Mouse (Mus musculus) adrenal gland, postnatal 36 days (tissue): ENCODE results near the gene Tom1l2. TPM values are rescaled to one million over a fixed set of nuclear protein-coding genes. Genes with fewer than 3 reads are reported as not detected.

Source experiments
- DNase-seq, 2 experiments: peaks; one replicate each; pipeline ENCODE4 v3.0.0; 2021; ENCODE audit warnings: mixed read lengths in 1 of 2
- total RNA-seq, 2 experiments: library from RNA; stranded (reverse); gene quantifications; 2 replicates each; pipeline ENCODE4 v1.2.3; 2021

Gene Tom1l2
- total RNA-seq, 2 experiments from 2014 or later: 69.7 to 87.6 TPM

DNA sequence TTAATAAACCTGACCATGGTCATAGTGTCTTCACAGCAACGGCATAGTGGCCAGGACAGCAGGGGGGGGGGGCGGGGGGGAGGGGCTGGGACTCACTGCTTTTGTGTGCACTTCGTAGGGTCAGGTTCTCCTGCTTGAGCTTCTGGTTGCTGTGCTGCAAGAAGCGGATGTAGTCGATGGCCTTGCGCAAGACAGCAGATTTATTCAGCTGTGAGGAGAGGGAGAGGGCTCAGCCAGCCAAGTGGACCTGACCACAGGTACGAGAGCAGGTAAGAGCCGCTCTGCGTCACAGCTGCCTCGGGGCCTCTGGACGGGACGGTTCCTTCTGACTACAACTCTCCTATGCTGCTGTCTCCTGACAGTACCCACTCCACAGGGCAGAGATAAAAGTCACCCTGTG is 147.7 kb downstream of the Tom1l2 start:
- no peak for DNase-seq

- no peak for DNase-seq
Observed at GRCm38 (mm10) chr11:60202710-60203638, 149.7 kb downstream of the Tom1l2 start.

DNA sequence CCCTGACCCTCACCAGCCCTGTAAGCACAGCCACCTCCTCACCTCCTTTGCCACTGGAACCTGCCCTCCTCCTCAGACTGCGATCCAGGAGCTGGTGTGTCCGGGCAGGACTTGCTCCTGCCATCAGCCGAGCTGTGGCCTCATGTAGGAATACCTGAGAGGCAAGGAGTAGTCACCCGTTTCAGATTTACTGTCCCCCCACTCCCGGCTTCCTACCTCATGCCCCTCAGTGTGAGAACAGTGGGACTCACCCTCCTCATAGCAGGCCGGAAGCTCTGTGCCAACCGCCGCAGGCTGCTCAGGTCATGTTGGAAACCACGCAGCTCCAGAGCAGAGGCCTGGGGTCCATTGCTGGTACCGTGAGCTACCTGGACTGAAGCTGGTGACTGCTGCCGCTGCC is 152.3 kb downstream of the Tom1l2 start:
- DNase-seq: no peak

DNA sequence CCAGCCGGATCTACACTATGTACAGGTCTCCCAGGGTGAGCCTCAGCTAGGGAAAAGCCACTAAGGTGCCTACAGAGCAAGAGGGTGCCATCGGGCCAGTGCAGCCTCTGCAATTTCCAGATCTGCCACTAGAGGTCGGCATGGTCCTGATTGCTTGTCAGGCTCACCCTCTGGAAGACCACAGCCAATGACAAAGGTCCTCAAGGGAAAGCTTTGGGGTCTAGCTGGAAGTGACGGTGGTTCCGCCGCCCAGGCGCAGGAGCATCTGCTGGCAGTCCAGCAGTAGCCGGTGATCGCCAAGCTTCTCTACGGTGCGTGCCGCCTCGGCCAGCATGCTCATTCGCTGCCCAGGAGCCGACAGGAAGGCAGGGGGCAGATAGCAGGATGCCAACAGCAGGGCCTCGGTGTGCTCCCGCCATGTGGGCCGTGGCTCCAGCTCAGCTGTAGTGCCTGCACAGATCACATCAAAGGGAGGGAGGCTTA is 153.0 kb downstream of the Tom1l2 start:
- peak; percentile 92 to 93 for DNase-seq

GRCm38 (mm10) chr11:60198651-60199050 is 154.1 kb downstream of the Tom1l2 start:
- DNase-seq: no peak

GRCm38 (mm10) chr11:60197998-60198619 is 154.6 kb downstream of the Tom1l2 start:
- DNase-seq: peak in 1 of 2 experiments; percentile 57

- peak in 1 of 2 experiments; percentile 54 for DNase-seq
Observed at GRCm38 (mm10) chr11:60196344-60196743, 156.4 kb downstream of the Tom1l2 start.

DNA sequence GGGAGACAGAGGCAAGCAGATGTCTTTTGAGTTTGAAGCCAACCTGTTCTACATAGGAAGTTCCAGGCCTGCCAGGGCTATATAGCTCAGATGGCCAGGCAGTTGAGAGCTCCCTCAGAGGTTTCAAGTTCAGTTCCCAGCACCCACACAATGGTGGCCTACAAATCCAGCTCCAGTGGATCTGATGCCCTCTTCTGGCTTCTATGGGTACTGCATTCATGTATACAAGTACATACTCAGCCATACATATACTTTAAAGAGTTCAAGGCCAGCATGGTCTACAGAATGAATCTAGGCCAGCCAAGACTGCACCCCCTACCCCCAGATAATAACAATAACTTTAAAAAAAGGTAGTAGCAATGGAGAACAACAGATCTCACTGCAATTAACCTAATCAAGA is 157.6 kb downstream of the Tom1l2 start:
- DNase-seq: no peak

- no peak for DNase-seq
Observed at GRCm38 (mm10) chr11:60193556-60193955, 159.1 kb downstream of the Tom1l2 start.

DNA sequence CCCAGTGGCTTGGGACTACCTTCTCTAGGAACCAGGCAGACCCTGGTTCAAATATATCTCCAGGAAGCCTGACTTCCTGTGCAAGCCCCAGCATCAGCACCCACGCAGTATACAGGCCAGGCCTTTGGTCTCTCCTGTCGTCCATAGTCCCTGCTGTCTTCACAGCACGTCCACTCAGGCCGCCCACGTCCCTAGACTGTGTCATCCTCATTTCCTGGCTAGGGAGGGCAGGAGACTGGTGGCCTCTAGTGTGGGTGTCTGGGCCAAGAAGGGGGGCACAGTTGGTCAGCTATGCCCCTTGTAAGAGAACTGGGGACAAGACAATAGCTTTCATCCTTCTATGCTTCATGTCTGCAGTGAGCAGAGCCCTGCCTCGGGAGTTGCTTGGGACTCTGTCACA is 160.2 kb downstream of the Tom1l2 start:
- DNase-seq: no peak

DNA sequence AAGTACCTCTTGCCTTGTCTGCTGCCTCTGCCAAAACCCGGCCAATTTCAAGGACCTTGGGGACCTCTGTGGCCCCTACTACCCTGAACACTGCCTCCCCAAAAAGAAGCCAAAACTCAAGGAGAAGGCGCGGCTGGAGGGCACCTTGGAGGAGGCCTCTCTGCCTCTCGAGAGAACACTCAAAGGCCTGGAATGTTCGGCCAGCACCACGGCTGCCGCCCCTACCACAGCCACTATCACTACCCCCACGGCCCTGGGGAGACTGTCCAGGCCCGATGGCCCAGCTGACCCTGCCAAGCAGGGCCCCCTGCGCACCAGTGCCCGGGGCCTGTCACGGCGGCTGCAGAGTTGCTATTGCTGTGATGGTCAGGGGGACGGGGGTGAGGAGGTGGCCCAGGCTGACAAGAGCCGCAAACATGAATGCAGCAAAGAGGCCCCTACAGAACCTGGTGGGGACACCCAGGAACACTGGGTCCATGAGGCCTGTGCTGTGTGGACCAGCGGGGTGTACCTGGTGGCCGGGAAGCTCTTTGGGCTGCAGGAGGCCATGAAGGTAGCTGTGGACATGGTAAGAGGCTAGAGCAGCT is 162.6 kb downstream of the Tom1l2 start:
- DNase-seq: no peak

DNA sequence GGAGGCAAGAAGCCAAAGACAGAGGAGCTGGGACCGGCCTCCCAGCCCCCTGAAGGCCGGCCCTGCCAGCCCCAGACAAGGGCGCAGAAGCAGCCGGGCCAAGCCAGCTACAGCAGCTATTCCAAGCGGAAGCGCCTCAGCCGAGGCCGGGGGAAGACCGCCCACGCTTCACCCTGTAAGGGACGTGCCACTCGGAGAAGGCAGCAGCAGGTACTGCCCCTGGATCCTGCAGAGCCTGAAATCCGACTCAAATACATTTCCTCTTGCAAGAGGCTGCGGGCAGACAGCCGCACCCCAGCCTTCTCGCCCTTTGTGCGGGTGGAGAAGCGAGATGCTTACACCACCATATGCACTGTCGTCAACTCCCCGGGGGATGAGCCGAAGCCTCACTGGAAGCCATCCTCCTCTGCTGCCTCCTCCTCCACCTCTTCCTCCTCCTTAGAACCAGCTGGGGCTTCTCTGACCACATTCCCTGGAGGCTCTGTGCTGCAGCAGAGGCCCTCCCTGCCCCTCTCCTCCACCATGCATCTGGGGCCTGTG is 163.1 kb downstream of the Tom1l2 start:
- no peak for DNase-seq

- no peak for DNase-seq
Observed at GRCm38 (mm10) chr11:60188275-60188853, 164.3 kb downstream of the Tom1l2 start.

DNA sequence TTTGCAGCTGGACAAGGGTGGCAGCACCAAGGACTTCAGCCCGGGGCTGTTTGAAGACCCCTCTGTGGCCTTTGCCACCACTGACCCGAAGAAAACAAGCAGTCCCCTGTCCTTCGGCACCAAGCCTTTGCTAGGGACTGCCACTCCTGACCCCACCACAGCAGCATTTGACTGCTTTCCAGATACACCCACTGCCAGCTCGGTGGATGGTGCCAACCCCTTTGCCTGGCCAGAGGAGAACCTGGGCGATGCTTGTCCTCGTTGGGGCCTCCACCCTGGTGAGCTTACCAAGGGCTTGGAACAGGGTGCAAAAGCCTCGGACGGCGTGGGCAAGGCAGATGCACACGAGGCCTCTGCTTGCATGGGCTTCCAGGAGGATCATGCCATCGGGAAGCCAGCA is 165.6 kb downstream of the Tom1l2 start:
- DNase-seq: no peak

DNA sequence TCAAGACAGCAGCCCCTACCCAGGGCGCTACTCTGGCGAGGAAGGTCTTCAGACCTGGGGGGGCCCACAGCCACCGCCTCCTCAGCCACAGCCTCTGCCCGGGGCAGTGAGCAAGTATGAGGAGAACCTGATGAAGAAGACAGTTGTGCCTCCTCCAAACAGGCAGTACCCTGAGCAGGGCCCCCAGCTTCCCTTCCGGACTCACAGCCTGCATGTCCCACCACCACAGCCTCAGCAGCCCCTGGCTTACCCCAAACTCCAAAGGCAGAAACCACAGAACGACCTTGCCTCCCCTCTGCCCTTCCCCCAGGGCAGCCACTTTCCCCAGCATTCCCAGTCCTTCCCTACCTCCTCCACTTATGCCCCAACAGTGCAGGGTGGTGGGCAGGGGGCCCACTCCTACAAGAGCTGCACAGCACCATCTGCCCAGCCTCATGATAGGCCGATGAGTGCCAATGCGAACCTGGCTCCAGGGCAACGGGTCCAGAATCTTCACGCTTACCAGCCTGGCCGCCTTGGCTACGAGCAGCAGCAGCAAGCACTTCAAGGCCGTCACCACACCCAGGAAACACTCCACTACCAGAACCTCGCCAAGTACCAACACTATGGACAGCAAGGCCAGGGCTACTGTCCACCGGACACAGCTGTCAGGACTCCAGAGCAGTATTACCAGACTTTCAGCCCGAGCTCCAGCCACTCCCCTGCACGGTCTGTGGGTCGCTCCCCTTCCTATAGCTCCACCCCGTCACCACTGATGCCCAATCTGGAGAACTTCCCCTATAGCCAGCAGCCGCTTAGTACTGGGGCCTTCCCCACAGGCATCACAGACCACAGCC is 167.1 kb downstream of the Tom1l2 start:
- peak; percentile 55 to 58 for DNase-seq

- DNase-seq: no peak
Observed at GRCm38 (mm10) chr11:60184346-60185325, 168.1 kb downstream of the Tom1l2 start.

GRCm38 (mm10) chr11:60182741-60183140 is 170.0 kb downstream of the Tom1l2 start:
- no peak for DNase-seq

- peak; percentile 51 to 65 for DNase-seq
Observed at GRCm38 (mm10) chr11:60182116-60182670, 170.5 kb downstream of the Tom1l2 start.

- no peak for DNase-seq
Observed at GRCm38 (mm10) chr11:60178506-60178905, 174.2 kb downstream of the Tom1l2 start.

DNA sequence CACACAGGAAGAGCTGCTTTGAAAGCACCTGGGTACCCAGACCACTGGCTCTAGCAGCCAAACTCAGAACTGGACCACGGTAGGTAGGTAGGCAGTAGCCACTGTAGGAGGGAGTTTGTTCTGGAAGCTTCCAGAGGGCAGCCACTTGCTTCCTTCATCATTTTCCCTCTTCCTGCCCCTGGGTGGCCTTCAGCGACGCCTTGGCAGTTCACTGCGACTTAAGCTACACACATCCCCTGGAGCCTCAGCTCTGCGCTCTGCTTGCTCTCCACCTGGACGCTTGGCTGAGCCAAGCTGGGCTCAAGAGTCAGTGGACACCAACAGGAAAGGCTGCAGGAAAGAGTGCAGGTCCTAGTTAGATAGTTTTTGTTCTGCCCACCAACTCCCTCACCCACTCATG is 174.7 kb downstream of the Tom1l2 start:
- no peak for DNase-seq
